Mouse (Mus musculus) embryo, embryonic 11.5 days (tissue): Measurements from ENCODE around the gene Mttp.

Experiments
- DNase-seq: peaks from one replicate; pipeline ENCODE4 v3.0.0-alpha.2; 2012; ENCODE audit warnings: low read depth, low spot score

The Mttp gene

GRCm38 (mm10) chr3:138053969-138054368 is 90.8 kb downstream of the Mttp start:
- DNase-seq, result no peak

DNA sequence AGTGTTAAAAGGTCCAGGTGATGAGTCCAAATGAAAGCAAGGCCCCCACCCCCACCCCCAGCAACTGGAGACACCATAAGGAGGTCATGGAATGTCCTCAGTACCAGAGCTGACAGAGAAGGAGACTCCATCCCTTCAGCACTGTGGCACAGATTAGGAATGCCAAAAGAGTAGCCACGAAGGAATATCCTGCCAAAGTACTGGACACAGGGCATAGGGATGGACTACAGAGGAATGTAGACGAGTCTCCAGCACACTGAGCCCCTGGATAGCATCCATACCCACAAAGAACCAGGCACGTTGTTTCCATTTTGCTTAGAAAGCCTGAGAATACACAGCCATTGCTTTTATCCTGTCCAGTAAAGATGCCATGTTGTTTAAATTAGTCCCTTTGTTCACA is 93.3 kb downstream of the Mttp start:
- no peak for DNase-seq

DNA sequence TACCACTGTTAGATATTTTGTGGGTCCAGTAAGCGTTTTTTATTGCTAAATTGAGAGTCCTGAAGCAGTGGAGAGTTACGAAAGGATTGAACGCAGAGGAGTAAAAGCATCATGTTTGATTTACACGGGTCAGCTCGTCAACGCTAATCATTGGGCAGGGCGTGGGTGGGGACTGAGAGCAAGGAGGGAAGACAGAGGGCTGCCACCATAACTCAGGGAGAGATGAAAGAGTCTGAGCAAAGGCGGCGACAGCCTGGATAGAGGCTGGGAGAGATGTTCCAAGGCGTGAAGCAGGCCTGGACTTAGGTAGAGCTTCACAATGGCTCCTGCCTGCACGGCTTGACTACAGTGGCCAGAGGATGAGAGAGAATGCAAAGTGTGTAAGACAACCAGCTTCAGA is 94.0 kb downstream of the Mttp start:
- no peak for DNase-seq

- no peak for DNase-seq
These were observed 95.2 kb downstream of the Mttp start for GRCm38 (mm10) chr3:138049555-138049954.

DNA sequence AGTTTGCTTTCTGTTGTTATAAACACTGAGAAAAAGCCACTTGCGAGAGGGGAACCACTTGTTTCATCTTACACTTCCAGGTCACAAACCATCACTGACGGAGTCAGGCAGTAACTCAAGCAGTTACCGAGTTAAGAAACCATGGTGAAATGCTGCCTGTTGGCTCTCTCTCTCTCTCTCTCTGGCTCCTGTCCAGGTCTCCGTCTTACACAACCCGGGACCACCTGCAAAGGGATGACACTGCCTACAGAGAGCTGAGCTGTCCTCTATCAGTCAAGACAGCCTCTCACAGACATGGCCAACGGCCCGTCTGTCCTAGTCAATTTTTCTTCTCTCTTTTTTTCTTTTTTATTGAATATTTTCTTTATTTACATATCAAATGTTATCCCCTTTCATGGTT is 101.5 kb downstream of the Mttp start:
- DNase-seq, result no peak

- no peak for DNase-seq
These were observed 103.0 kb downstream of the Mttp start for GRCm38 (mm10) chr3:138041591-138042301.

DNA sequence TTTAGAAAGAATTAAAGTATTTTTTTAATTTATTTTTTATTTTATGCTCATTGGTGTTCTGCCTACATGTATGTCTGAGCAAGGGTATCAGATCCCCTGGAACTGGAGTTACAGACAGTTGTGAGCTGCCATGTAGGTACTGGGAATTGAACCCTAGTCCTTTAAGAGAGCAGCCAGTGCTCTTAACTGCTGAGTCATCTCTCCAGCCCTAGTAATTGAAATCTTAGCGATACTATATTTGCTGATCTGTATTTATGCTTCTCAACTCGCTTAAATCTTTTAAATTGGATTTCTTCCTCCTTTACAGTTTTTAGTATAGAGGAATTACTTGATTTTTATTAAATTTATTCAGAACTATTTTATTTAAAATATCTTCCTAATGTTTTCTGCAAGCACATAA is 103.8 kb downstream of the Mttp start:
- DNase-seq, result no peak
